Mouse (Mus musculus) heart, embryonic 16.5 days (tissue): ENCODE measurements around the gene N4bp2l2. TPM values are rescaled to one million over a fixed set of nuclear protein-coding genes. Genes with fewer than 3 reads are reported as not detected.
"Not testable (repeated sequence)": the region's sequence is repeated elsewhere in the genome, so short reads cannot be mapped to it uniquely, and the experiment has no call there.

Experiments
- ATAC-seq: fragments of 200-750 bp; cut with Nextera tagmentation; replicated peaks from 2 replicates; pipeline ENCODE4 v1.8.0; 2017; ENCODE audit warnings: moderate number of reproducible peaks; ENCODE audit not compliant: insufficient read depth, low FRiP score; ENCODE audit errors: extremely low read depth
- H3K27ac ChIP-seq: fragments of 300-500 bp; sonication (generic); 2 replicates; pipeline ENCODE4 v1.5.1; 2014; ENCODE audit warnings: mild to moderate bottlenecking, low read length, control low read depth, moderate library complexity
- H3K27me3 ChIP-seq: fragments of 300-500 bp; sonication (generic); 2 replicates; pipeline ENCODE4 v1.6.1; 2014; ENCODE audit warnings: low read length, mixed read lengths; ENCODE audit not compliant: control insufficient read depth, insufficient read depth
- H3K36me3 ChIP-seq: fragments of 300-500 bp; sonication (generic); 2 replicates; pipeline ENCODE4 v1.6.1; 2014; ENCODE audit not compliant: control insufficient read depth, insufficient read depth
- H3K4me1 ChIP-seq: fragments of 300-500 bp; sonication (generic); 2 replicates; pipeline ENCODE4 v1.6.1; 2014; ENCODE audit warnings: low read length, mixed read lengths; ENCODE audit not compliant: control insufficient read depth, insufficient read depth
- H3K4me2 ChIP-seq: fragments of 300-500 bp; sonication (generic); 2 replicates; pipeline ENCODE4 v1.6.1; 2014; ENCODE audit warnings: low read depth, mild to moderate bottlenecking, control low read depth, low read length
- H3K4me3 ChIP-seq: fragments of 300-500 bp; sonication (generic); 2 replicates; pipeline ENCODE4 v1.5.1; 2014; ENCODE audit warnings: mild to moderate bottlenecking, control low read depth, low read length
- H3K9ac ChIP-seq: fragments of 300-500 bp; sonication (generic); 2 replicates; pipeline ENCODE4 v1.6.1; 2014; ENCODE audit warnings: low read length, control low read depth
- H3K9me3 ChIP-seq: fragments of 300-500 bp; sonication (generic); replicated peaks from 2 replicates; pipeline ENCODE4 v1.6.1; 2016; ENCODE audit warnings: low read length; ENCODE audit not compliant: control insufficient read depth
- WGBS: fragments of 180-500 bp; shearing (Covaris S2); extraction: QIAGEN DNeasy Blood & Tissue Kit; methylation state at CpG from one replicate; pipeline ENCODE4 v1.1.7; 2014; 5-methylcytosine and 5-hydroxymethylcytosine counted together
- polyA plus RNA-seq: library from polyadenylated mRNA; unstranded; fragments of >200 nt; fragmentation: Nextera tagmentation; extraction: Ambion mirVana; gene quantifications from 2 replicates; pipeline ENCODE4 v1.2.1, GENCODE M21; 2015

Gene N4bp2l2
- polyA plus RNA-seq, 1 experiment from 2014 or later: 27.5 TPM

GRCm38 (mm10) chr5:150674866-150675265 lies 8.9 kb upstream of the N4bp2l2 start:
- WGBS: 35% methylated on average over 6 of the region's 6 CpGs
- no peak overlapping the region for H3K27ac ChIP-seq
- H3K27me3 ChIP-seq: no peaks in the 10 kb centered on the region
- H3K4me2 ChIP-seq: peak overlapping the region; percentile 65
- H3K4me3 ChIP-seq: peak overlapping the region; percentile 95
- H3K9me3 ChIP-seq: no peaks in the 10 kb centered on the region
- H3K36me3 ChIP-seq: no peaks in the 10 kb centered on the region
- peaks cover 7% of the 10 kb centered on the region for H3K4me1 ChIP-seq
- no peak for ATAC-seq
- peak overlapping the region; percentile 95 for H3K9ac ChIP-seq

- H3K27me3 ChIP-seq: no peaks in the 10 kb centered on the region
- peak overlapping the region; percentile 95 for H3K9ac ChIP-seq
- no peaks in the 10 kb centered on the region for H3K9me3 ChIP-seq
- peak overlapping the region; percentile 93 for H3K27ac ChIP-seq
- H3K36me3 ChIP-seq: no peaks in the 10 kb centered on the region
- H3K4me2 ChIP-seq: peak overlapping the region; percentile 65
- H3K4me1 ChIP-seq: peaks cover 7% of the 10 kb centered on the region
- ATAC-seq: peak; percentile 65
- H3K4me3 ChIP-seq: peak overlapping the region; percentile 95
- WGBS: under 1% methylated on average over 63 of the region's 91 CpGs
Observed at GRCm38 (mm10) chr5:150673880-150674621, 8.1 kb upstream of the N4bp2l2 start.

GRCm38 (mm10) chr5:150673153-150673835 lies 7.3 kb upstream of the N4bp2l2 start, which contains the start of gene Pds5b:
Gene Pds5b, plus strand, starts transcription at chr5:150673739.
- Histone ChIP-seq H3K9ac (peak within 1 kb of the TSS; percentile 95), H3K4me2 (peak within 1 kb of the TSS; percentile 65), H3K4me3 (peak within 1 kb of the TSS; percentile 95), H3K27me3 (no peaks in the 10 kb centered on the region), H3K4me1 (peaks cover 7% of the 10 kb centered on the region), H3K9me3 (no peaks in the 10 kb centered on the region), H3K27ac (peak within 1 kb of the TSS; percentile 93), H3K36me3 (no peaks in the 10 kb centered on the region)
- WGBS: 13% methylated on average over 48 of the region's 49 CpGs
- ATAC-seq: peak; percentile 98

GRCm38 (mm10) chr5:150672343-150672742 lies 6.4 kb upstream of the N4bp2l2 start:
- H3K4me3 ChIP-seq: no peak overlapping the region

GRCm38 (mm10) chr5:150668731-150669130 lies 2.7 kb upstream of the N4bp2l2 start:
- H3K27ac ChIP-seq: no peak overlapping the region
- H3K9me3 ChIP-seq: no peaks in the 10 kb centered on the region
- no peak overlapping the region for H3K4me2 ChIP-seq
- ATAC-seq: no peak
- H3K9ac ChIP-seq: no peak overlapping the region
- H3K4me1 ChIP-seq: no peaks in the 10 kb centered on the region; the same call in 1 of the 2 replicates
- H3K27me3 ChIP-seq: no peaks in the 10 kb centered on the region
- H3K36me3 ChIP-seq: no peaks in the 10 kb centered on the region
- WGBS: 54% methylated on average over 4 of the region's 4 CpGs
- no peak overlapping the region for H3K4me3 ChIP-seq

More at GRCm38 (mm10) chr5:150672343-150672742, 6.4 kb upstream of the N4bp2l2 start:
- no peak overlapping the region for H3K4me2 ChIP-seq
- no peak overlapping the region for H3K27ac ChIP-seq
- no peaks in the 10 kb centered on the region for H3K9me3 ChIP-seq
- H3K4me1 ChIP-seq: peaks cover 7% of the 10 kb centered on the region
- no peaks in the 10 kb centered on the region for H3K27me3 ChIP-seq
- WGBS: 89% methylated on average over 7 of the region's 7 CpGs
- no peaks in the 10 kb centered on the region for H3K36me3 ChIP-seq
- H3K9ac ChIP-seq: no peak overlapping the region
- ATAC-seq: no peak

GRCm38 (mm10) chr5:150665132-150665954 lies 640 bp downstream of the N4bp2l2 start:
- WGBS: under 1% methylated on average over 52 of the region's 52 CpGs
- H3K27ac ChIP-seq: peak overlapping the region; percentile 92
- ATAC-seq: peak; percentile 97

GRCm38 (mm10) chr5:150664794-150665131 lies 1.2 kb downstream of the N4bp2l2 start:
- no peaks in the 10 kb centered on the region for H3K9me3 ChIP-seq
- H3K27ac ChIP-seq: peak overlapping the region; percentile 92
- H3K4me3 ChIP-seq: peak overlapping the region; percentile 62
- peaks cover 16% of the 10 kb centered on the region for H3K4me1 ChIP-seq
- H3K9ac ChIP-seq: peak overlapping the region; percentile 77
- H3K4me2 ChIP-seq: peak overlapping the region; percentile 77
- H3K27me3 ChIP-seq: no peaks in the 10 kb centered on the region
- peaks cover 9% of the 10 kb centered on the region for H3K36me3 ChIP-seq
- under 1% methylated on average over 10 of the region's 10 CpGs for WGBS
- ATAC-seq: no peak

More at GRCm38 (mm10) chr5:150665132-150665954, 640 bp downstream of the N4bp2l2 start:
- Histone ChIP-seq H3K4me1 (peaks cover 14% of the 10 kb centered on the region), H3K36me3 (peaks cover 9% of the 10 kb centered on the region), H3K4me3 (peak overlapping the region; percentile 62), H3K9ac (peak overlapping the region; percentile 77), H3K9me3 (no peaks in the 10 kb centered on the region), H3K27me3 (no peaks in the 10 kb centered on the region), H3K4me2 (peak overlapping the region; percentile 77)

- H3K27ac ChIP-seq, ATAC-seq, H3K27me3 ChIP-seq, H3K9me3 ChIP-seq, H3K9ac ChIP-seq: not testable (repeated sequence)
- Histone ChIP-seq H3K36me3 (peaks cover 11% of the 10 kb centered on the region), H3K4me2 (peak overlapping the region; percentile 77), H3K4me1 (peaks cover 16% of the 10 kb centered on the region), H3K4me3 (peak overlapping the region; percentile 22)
- WGBS: 29% methylated on average over 7 of the region's 7 CpGs
Observed at GRCm38 (mm10) chr5:150663926-150664325, 2.1 kb downstream of the N4bp2l2 start.
